Mouse (Mus musculus): Measurements from ENCODE around the gene Krt15.

Krt15 gene

GRCm38 (mm10) chr11:100121466-100121865 lies 14.3 kb downstream of the Krt15 start, which contains the start of gene Krt13:
Krt13 (minus strand) TSS chr11:100121566.
- DNase-seq, result no peak

- no peak for DNase-seq
Measured at GRCm38 (mm10) chr11:100120331-100120730, 15.4 kb downstream of the Krt15 start.

- no peak for DNase-seq
Measured at GRCm38 (mm10) chr11:100113742-100114029, 22.0 kb downstream of the Krt15 start.

DNA sequence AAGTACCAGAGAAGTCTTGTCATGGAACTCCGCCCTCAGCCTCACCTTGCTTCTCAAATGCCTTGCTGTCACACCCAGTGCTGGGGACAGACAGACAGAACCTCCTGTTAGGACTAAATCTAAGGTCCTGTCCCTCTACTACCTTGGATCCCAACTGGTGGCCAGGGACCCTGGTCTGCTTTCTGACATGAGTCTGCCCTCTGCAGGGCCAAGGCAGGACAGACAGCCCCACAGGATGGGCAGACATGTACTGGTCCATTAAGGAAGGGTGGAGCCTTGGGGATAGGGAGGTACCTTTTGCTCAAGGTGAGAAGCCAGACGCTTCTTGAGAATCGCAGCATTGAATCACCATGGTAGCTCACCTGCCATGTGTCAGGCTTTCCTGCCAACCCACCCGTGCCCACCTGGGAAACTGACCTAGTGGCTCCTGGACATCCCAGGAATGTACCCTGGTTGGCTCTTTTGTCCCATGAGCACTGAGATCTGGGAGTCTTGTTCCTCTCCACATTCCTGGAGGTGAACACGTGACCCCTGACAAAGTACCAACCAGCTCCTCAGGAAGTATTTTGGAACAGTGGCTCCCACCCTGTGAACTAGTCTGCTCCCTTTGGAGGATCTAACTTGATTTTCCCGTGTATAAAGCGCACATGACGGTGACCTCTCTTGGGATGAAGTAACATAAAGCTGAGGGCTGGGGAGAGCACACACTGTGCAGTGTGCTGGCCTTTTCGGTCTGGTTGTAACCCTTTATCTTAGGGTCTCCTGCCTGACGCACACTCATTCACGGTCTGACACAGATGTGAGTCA lies 22.6 kb downstream of the Krt15 start:
- DNase-seq, result no peak

- no peak for DNase-seq
Measured at GRCm38 (mm10) chr11:100105576-100106122, 30.1 kb downstream of the Krt15 start, which contains the start of gene Krt36. Krt36 (minus strand) TSS chr11:100105626.

DNA sequence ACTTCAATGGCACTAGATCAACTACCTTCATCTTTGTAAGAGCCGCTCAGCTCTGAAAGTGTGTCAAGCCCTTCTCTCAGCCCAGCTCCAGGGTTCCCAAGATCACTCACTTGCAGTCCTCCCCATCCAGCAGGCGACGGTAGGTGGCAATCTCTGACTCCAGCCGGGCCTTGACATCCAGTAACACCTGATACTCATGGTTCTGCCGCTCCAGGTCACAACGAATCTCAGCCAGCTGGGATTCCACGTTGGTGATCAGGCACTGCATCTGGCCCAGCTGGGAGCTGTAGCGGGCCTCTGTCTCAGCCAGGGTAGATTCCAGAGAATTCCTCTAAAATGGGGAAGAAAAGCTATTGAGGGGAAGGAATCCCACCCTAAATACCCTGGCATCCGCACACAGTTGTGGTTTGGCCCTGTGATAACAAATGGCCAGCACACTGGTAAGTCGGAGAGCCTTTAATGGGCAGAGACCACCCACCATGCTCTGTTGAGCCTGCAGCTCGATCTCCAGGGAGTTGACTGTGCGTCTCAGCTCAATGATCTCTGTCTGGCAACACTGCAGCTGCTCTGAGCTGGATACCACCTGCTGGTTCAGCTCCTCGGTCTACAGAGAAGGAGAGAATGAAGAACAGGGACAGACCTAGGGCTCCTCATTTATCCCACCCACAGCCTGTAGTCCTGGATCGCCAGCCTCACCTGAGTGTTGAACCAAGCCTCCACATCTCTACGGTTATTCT lies 32.9 kb downstream of the Krt15 start:
- DNase-seq, result no peak

- DNase-seq, result no peak
Measured at GRCm38 (mm10) chr11:100100391-100100790, 35.3 kb downstream of the Krt15 start.

DNA sequence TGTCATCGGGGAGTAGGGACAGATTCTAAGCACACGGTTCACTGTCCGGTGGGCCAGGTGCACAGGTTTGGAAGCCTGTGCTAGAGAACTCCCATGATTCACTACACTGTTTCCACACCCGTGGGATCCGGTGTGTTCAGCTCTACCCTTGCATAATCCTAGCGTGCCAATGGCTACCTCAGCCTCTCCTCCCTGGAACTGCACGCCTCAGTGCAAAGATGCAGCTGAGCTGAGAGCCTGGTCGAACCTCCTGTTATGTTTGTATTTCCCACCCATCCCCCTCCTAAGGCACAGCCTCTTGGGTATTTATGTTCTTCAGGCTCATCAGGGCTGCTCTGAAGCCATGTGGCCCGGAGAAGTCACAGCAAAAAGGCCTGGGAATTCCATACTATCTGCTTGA lies 37.9 kb downstream of the Krt15 start:
- no peak for DNase-seq

- no peak for DNase-seq
Measured at GRCm38 (mm10) chr11:100096141-100096540, 39.6 kb downstream of the Krt15 start, which contains the start of gene Krt35. Krt35 (minus strand) TSS chr11:100096241.

DNA sequence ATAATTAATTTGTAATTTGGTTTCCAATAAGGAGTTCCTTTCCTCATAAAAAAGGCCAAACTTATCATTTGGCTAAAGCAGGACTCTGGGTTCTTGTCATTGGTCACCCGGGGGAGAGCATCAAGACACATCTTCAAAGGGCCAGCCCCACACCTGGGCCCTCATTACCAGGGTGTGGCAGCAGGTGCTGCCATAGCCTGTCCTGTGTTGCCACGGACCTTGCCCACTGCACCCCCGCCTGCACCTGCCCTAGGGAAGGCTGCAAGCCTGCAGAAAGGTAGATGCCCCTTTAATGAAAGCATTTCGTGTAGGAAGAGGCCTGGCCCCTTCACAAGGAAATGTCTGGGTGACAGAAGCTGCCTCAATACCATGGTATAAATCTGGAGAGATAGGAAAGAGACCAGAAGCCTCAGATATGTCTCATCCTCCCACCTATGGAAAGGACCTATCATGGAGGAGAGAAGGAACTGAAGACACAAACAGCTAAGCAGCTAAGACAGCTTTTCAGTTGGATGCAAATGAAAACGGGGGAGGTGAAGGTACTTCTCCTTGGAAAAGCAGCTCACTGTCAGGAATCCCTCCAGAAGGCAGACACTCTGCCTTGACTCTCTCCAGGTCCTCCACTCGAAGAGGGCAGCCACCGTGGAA lies 47.2 kb downstream of the Krt15 start:
- no peak for DNase-seq

DNA sequence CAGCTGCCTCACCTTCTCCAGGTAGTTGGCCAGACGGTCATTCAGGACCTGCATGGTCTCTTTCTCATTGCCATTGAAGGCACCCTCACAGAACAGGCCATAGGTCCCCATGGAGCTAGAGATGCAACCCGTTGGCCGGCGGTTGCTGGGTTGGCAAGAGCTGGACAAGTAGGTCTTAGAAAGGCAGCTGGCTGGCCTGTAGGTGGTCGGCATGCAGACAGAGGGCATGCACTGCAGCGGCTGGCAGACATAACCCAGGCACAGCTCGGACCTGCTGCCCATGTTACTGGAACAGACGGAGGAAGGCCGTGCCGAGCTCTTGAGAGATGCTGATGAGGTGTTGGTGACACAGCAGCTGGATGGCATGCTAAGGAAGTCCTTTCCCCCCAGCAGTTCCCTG lies 47.9 kb downstream of the Krt15 start, which contains the start of gene Krt32:
TSS of gene Krt32 (minus strand) at position 366 of the 400 bp plus-strand sequence.
- no peak for DNase-seq

Data from thymus, postnatal 36 days (tissue).